Mouse (Mus musculus): ENCODE measurements around the gene Atad1.
"Not testable (repeated sequence)": the region's sequence is repeated elsewhere in the genome, so short reads cannot be mapped to it uniquely, and the experiment has no call there.

The Atad1 gene

GRCm38 (mm10) chr19:32680894-32681293 is 58.7 kb downstream of the Atad1 start:
- DNase-seq (ENCODE audit: inconsistent age in 2 of 2, low spot score in 1 of 2) = peak in 1 of 2 experiments; percentile 46

DNA sequence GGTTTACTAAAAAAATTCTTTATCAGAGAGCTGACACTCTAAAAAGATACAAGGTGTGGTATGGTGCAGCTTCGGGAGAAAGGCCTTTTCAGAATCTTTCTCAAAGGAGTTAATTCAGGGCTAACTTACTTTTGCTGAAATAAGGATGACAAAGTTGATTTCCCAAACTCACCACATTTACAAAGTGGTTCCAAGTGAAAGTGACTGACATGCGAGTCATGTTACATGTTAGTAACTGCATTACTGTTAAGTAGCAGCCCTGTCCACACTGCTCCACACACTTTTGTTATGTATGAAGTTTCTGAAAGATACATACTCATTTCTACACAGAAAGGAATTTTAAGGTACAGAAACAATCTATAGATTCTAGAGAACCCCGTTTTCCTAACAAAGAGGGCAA is 63.8 kb downstream of the Atad1 start:
- DNase-seq (ENCODE audit: inconsistent age in 2 of 2, low spot score in 1 of 2) = no peak

DNA sequence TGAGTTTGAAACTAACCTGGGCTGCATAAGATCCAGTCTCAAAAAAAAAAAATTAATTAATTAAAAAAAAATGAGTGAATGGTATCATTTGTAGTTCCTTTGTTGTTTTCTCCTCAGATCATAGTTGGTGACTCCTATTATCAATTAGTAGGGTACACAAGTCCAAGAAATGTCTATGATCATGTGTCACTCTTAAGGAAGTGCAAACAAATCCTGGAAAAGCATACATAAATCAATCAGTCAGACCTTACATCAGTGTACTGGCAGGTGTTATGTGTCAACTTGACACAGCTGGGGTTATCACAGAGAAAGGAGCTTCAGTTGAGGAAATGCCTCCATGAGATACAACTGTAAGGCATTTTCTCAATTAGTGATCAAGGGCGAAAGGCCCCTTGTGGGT is 71.8 kb downstream of the Atad1 start:
- not testable (repeated sequence) for DNase-seq (ENCODE audit: inconsistent age in 2 of 2, low spot score in 1 of 2)

GRCm38 (mm10) chr19:32665243-32665642 is 74.3 kb downstream of the Atad1 start:
- no peak for DNase-seq (ENCODE audit: inconsistent age in 2 of 2, low spot score in 1 of 2)

DNA sequence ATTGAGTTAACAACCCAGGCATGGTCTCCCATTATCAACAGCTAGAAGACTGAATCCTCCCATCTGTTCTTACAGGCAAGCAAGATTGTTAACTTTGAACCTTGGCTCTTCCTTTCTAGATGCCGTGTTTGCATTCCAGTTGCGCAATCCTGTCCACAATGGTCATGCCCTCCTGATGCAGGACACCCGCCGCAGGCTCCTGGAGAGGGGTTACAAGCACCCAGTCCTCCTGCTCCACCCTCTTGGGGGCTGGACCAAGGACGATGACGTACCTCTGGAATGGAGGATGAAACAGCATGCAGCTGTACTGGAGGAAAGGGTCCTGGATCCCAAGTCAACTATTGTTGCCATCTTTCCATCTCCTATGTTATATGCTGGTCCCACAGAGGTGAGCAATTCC is 76.7 kb downstream of the Atad1 start:
- no peak for DNase-seq (ENCODE audit: inconsistent age in 2 of 2, low spot score in 1 of 2)

GRCm38 (mm10) chr19:32659346-32659745 is 80.2 kb downstream of the Atad1 start:
- no peak for DNase-seq (ENCODE audit: inconsistent age in 2 of 2, low spot score in 1 of 2)

GRCm38 (mm10) chr19:32653630-32654362 is 85.8 kb downstream of the Atad1 start:
- peak in 1 of 2 experiments; percentile 12 for DNase-seq (ENCODE audit: inconsistent age in 2 of 2, low spot score in 1 of 2)

- DNase-seq (ENCODE audit: inconsistent age in 2 of 2, low spot score in 1 of 2) = peak in 1 of 2 experiments; percentile 8
Observed at GRCm38 (mm10) chr19:32653122-32653521, 86.5 kb downstream of the Atad1 start.

- no peak for DNase-seq (ENCODE audit: inconsistent age in 2 of 2, low spot score in 1 of 2)
Observed at GRCm38 (mm10) chr19:32651046-32651445, 88.5 kb downstream of the Atad1 start.

- peak; percentile 12 to 55 for DNase-seq (ENCODE audit: inconsistent age in 2 of 2, low spot score in 1 of 2)
Observed at GRCm38 (mm10) chr19:32648019-32648571, 91.5 kb downstream of the Atad1 start.

DNA sequence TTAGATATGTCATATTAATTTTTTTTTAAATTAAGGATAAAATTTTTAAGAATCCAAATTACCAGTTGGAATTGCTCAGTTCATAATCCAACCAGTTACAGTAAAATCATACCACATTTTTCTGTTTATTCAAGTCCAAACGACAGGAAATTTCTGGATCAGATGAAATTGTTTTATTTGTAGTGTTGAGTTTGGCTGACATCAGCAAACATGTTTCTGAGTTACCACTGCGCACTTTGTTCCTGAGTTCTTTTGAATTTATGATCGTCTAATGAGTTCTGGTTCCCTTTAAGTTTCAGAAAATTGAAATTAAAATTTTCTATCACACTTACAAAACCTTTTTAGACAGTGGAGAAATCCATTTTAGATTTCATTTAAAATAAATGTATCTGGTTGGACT is 93.2 kb downstream of the Atad1 start:
- no peak for DNase-seq (ENCODE audit: inconsistent age in 2 of 2, low spot score in 1 of 2)

GRCm38 (mm10) chr19:32645939-32646338 is 93.6 kb downstream of the Atad1 start:
- DNase-seq (ENCODE audit: inconsistent age in 2 of 2, low spot score in 1 of 2) = no peak

DNA sequence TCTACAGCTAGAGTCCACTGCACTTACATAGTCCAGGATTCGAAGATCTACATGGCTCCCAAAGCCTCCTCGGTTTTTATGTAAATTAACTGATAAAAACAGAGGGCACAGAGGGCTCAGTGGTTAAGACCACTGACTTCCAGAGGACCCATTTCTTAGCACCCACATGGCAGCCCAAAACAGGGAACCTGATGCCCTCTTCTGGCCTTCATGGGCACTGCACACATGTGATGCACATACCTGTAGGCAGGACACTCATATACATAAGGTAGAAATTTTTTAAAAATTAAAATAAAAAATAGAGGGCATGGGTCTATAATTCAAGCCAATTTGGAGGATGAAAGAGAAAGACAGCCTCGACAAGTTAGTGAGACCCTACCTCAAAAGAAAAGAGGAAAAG is 95.9 kb downstream of the Atad1 start:
- no peak for DNase-seq (ENCODE audit: inconsistent age in 2 of 2, low spot score in 1 of 2)

GRCm38 (mm10) chr19:32641995-32642394 is 97.6 kb downstream of the Atad1 start:
- no peak for DNase-seq (ENCODE audit: inconsistent age in 2 of 2, low spot score in 1 of 2)

- DNase-seq (ENCODE audit: inconsistent age in 2 of 2, low spot score in 1 of 2) = no peak
Observed at GRCm38 (mm10) chr19:32641535-32641934, 98.1 kb downstream of the Atad1 start.

DNA sequence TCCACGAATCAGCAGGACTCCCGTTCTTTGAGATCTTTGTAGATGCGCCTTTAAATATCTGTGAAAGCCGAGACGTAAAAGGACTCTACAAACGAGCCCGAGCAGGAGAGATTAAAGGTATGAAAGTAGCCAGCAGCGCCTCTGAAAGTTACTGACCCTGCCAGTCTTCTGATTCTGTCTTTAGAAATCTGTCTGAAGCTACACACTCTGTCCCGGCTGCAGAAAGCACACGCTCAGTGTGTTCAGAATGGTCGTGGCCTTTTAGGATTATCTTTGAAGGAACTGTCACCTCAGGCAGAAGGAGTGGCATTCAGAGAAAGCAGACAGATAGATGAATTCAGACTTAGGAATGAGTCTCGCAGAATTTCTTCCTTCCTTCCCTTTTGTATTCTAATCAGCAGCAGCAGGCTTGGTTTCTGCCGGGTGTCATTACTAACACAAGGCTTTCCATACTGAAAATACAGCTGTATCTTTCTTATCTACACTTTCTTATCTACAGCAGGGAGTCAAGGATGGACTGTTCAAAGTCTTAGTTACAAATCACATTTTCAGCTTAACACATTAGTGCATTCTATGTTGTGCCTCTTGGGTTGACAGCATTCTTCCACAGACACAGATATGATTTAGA is 101.2 kb downstream of the Atad1 start:
- peak in 1 of 2 experiments; percentile 55 for DNase-seq (ENCODE audit: inconsistent age in 2 of 2, low spot score in 1 of 2)

GRCm38 (mm10) chr19:32637357-32638275 is 102.0 kb downstream of the Atad1 start:
- peak; percentile 31 to 66 for DNase-seq (ENCODE audit: inconsistent age in 2 of 2, low spot score in 1 of 2)

DNA sequence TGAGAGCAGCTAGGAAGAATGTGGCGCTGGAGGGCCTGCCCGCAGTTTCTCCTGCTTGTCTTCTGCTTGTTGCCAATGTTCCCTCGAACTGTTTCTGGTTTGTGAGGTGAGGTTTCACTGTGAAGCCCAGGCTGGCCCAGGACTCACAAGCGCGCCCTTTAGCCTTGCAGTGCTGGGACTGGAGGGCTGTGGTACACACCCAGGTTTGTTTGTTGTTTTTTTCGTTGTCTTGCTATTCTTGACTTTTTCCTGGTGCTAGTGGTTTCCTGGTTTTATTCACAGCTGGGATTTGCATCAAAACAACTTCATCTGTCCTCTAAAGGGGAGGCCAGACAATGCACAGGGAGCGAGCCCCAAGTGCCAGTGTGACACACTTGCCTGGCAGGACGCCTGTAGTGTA is 104.7 kb downstream of the Atad1 start:
- DNase-seq (ENCODE audit: inconsistent age in 2 of 2, low spot score in 1 of 2) = no peak

GRCm38 (mm10) chr19:32628572-32629132 is 110.9 kb downstream of the Atad1 start:
- no peak for DNase-seq (ENCODE audit: inconsistent age in 2 of 2, low spot score in 1 of 2)

DNA sequence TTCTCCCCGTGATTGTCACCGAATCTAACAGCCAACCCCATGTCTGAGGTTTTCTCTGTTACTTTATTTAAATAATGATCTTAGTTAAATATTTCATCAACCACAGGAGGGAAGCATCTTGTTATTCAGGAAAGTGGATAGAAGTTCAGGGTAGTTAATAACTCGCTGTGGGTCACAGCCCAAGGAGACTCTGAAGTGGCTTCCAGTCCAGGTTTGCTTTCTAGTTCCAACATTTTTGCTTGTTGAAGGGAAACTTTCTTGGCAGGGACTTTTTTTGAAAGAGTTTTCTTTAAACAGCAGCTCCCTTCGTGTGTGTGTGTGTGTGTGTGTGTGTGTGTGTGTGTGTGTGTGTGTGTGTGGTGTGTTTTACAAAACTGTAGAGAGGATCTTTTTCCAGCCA is 112.0 kb downstream of the Atad1 start:
- DNase-seq (ENCODE audit: inconsistent age in 2 of 2, low spot score in 1 of 2) = no peak

- DNase-seq (ENCODE audit: inconsistent age in 2 of 2, low spot score in 1 of 2) = no peak
Observed at GRCm38 (mm10) chr19:32626768-32627331, 112.7 kb downstream of the Atad1 start.

All from adrenal gland, adult (tissue).